Mouse (Mus musculus) erythroblast, adult 5-6 weeks (primary cell): ENCODE measurements around the gene Lpar4. TPM values are rescaled to one million over a fixed set of nuclear protein-coding genes. Genes with fewer than 3 reads are reported as not detected.

Experiments
- ATAC-seq: replicated peaks from 2 replicates; pipeline ENCODE4 v1.8.0; 2016; ENCODE audit warnings: moderate number of reproducible peaks, mild to moderate bottlenecking, moderate TSS enrichment, inconsistent platforms; ENCODE audit not compliant: poor library complexity, low FRiP score, severe bottlenecking
- total RNA-seq, 2 experiments: library from RNA; stranded (forward) in 1 of 2; stranded (reverse) in 1 of 2; fragments of 150-400 nt in 1 of 2; fragments of 200-764, 138-1000 nt in 1 of 2; gene quantifications; 2 replicates each; pipeline versions ENCODE4 v1.2.3 to v1.2.4; 2015 to 2017; ENCODE audit warnings: low replicate concordance in 2 of 2

Lpar4 gene
- total RNA-seq (2015; ENCODE audit: low replicate concordance) (not detected in 2 replicates), total RNA-seq (2017; ENCODE audit: low replicate concordance) (not detected in 2 replicates)

DNA sequence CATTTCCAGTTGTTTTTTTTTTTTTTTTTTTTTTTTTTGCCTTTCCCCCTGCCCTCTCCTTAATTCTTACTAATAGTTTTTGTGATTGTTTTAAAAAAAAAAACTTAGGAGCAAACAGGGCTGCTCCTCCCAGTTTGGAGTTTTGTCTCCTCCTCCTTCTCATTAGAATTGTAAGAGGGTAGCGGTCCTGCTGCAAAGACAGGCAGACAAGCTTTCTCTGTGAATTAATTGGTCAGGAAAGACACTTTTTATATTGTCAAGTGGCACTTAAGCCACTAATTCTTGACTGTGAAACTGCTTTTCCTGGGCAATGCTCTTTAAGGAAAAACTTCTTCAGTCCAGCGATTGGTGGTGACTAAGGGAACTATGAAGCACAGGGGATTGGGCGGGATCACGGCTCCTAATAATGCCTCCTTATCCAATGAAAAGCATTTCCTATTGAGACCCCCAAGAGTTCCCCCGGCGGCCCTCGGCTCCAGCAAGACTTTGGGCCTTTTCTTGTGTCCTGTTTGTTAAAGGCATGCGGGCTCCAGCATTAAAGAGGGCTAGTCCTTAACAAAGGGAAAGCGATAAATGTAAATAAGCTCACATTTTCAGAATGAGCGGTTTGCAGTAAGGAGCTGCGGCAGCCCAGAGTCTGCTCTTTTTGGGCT, at the start of gene Lpar4:
TSS of gene Lpar4 (plus strand) at position 451 of the 653 bp plus-strand sequence.
- no peak for ATAC-seq

DNA sequence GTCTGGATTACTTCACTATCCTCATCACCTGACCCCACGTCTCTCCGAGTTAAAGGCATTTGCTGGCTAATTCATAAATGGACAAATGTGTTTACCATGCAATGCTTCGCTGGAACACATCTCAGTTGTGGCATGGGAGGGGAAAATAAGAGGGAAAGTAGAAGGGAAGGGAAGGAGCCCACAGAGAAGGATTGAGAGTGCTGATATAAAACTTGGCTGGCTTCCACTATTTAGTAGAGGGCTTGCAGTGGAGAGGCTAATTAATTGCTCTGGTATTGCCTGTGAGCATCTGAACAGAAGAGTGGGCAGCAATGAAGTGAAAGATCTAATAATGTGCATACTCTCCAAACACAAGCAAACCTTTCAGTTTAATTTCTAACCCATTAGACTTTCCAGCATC, 49.0 kb upstream of the Lpar4 start:
- no peak for ATAC-seq

DNA sequence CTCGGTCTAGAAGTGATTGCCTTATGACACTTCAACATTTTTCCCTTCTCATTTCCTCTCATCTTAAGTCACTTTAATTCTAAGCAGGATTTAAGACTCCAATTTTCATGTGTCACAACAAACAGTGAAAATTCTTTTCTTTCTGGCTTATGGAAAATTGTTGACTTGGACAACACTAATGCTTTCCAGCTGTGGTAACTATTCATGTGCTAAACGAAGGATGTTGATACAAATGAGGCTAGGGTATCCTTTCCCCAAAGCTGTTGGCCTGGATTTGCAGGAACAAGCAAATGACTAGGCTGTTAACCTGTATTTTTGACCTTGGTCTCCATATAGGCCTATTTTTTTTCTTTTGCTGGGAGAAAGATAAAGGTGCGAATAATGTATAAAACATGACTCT, 48.5 kb upstream of the Lpar4 start:
- no peak for ATAC-seq

DNA sequence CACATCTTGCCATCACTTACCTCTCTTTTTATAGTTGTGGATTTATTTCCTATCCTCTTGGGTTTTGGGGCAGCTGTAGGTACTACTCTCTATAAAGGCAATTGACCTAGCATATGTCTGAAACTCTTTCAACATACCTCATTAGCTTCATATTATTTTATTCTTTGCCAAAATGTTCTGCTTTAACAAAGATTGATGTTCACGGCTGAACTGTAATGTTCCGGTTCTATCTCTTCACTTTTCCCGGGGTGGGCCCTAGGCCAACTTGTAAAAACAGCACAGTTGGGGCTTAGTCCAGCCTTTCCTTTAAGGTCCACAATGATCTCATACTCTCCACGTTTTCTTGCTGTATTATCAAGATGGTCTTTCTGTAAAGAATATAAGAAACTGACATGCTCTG, 48.1 kb upstream of the Lpar4 start:
- no peak for ATAC-seq

DNA sequence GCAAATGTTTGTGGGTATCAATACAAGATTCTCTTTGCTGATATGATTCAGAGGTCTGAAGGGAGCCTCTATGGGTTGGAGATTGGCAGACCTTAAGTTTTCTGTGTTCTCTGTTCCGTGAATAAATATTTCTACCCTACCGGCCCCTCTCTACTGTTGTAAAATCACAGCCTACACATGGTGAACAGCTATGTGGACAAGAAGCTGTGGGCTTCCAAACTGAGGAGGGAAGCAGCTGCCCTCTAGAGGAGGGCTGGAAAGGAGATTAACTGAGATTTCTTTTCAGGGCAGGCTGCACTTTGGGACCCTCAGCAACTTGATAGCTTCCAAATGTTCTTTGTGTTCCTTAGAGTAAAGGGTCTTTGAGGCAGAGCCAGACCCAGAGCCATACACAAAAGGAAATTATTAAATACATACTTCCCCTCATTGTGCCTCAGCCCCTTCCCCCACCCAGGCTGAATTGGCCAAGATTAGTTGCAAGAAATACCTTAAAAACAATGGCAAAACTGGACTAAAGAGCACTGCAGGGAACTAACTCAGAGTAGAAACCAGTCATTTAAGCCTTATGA, 22.6 kb upstream of the Lpar4 start:
- no peak for ATAC-seq

DNA sequence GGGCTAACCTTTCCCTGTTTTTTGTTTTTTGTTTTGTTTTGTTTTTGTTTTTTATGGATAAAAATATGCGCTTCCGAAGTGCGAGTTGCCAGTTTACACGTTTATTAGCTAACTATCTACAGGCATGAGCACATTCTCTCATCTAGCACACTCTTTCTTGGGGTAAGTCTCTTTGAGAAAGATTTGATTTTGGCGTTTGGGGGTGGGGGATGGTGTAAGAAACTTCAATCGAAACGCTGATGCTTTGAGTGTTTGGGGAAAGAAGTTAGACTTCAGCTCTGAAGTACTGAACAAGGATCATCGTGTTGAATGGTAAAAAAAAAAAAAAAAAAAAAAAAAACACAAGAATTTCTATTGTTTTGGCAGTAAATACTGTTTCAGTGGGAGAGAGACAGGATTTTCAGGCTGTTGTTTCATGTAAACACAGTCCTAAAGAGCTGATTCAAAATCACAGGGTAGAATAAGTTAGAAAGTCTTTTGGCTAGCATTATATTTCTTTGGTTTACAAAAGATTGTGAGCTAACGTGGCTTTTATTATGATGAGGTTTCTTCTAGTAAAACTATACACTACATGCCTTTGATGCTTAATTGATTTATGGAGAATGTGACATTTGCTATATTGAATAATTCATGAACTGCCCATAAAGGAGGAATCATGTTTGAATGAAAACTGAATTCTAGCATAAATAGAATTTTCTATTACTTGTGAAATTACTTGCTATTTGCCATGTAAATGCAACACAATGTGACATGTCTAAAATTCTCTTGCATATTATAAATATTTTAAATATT, 599 bp downstream of the Lpar4 start:
- ATAC-seq = no peak

DNA sequence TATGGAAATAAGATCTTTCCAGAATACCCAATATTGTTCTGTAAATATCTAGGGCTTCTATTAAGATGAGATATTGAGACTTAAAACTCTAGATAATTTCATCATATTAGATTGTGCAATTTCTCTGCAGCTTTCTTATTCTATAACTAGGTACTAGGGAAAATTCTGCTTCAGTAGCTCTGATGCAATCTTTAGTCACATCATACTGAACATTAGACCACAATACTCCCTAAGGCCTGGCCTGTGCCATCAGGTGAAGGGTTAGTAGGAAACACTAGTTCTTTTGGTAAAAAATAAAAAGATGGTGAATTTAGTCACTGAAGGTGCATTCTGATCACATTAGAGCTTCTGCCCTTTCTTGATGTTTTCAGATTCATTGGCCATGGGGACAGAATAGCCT, 4.1 kb downstream of the Lpar4 start:
- no peak for ATAC-seq

DNA sequence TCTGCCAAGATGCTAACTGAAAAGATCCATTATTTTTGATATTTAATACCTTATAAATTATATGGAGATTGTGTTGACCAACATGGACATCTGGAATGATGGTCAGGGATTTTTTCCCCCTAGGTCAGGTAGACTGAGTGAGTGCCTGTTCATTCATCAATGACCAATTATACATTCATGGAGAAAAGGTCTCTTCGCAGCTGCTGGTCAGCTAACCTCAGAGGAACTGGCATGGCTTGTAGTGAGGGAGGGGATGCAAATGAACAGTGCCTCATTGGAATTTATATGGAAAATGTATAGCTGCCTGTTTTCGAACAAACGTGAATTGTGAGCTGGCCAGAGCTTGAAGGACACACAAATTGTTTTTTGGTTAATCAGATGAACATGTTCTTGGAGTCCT, 18.9 kb downstream of the Lpar4 start:
- no peak for ATAC-seq

DNA sequence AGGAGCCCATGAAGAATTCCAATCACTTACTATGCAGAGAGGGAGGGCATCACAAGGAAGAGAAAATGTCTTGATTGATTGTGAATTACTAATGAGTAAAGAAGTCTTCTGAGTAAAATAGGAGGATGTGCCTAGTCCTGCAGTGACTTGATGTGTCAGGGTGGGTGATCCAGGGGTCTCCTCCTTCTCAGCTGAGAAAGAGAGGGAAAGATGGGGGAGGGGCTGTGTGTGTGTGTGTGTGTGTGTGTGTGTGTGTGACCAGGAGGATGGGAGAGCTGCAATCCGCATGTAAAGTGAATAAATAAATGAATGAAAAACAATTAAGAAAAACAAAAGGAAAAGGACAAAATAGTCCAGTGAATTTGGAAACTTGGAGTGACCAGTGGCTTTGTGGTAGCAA, 30.1 kb downstream of the Lpar4 start:
- ATAC-seq = no peak

DNA sequence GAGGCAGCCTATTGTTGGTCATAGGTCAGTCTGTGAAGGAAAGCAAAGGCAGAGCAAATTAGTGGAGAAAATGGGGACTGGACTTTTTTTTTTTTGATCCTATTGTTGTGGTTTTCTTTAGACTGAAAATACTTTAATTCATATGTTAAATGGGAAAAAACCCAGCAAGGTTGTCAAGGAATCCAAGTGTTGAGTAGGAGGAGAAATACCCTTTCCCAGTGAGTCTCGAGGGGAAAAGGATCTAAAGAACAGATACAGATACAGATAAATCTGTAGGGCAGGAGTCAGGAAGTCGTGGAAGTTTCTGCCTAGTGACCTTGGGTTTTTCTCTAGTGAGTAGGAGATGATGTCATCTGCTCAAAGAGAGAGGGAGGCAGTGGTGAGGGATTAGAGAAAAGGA, 30.6 kb downstream of the Lpar4 start:
- ATAC-seq = no peak

DNA sequence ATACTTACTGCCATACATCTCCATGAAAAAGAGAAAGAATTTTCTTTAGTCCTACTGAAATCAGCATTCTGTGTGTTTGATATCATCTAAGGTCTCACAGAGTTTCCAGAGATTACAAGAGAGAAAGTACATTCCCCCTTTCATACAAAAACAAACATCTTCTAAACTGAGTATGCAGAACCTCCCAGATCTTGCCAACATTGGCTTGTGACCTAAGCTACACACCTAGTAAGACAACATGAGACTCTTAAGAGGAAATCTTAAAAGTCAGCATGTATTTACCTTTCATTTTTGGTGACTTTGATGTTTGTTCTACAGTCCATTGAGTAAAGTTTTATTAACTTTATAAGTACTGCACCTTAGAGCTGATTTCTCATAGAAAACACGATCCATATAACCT, 33.4 kb downstream of the Lpar4 start:
- ATAC-seq = no peak

DNA sequence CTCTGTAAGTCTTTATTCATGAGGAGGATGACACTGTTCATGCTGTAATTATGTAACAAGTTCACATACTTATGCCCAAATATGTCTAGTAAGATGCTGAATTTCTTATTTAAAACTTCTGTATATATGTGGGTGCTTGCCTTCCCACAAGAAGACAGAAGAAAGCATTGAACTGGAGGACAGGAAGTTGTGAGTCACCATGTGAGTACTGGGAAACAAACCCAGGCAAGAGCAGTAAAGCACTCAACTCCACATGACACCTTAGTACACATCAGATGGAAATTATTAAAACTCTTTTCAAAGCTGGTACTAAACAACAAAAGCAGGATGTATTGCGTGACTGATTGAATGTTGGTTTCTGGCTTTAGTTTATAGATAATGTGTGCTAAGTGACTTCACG, 41.8 kb downstream of the Lpar4 start:
- ATAC-seq = no peak

DNA sequence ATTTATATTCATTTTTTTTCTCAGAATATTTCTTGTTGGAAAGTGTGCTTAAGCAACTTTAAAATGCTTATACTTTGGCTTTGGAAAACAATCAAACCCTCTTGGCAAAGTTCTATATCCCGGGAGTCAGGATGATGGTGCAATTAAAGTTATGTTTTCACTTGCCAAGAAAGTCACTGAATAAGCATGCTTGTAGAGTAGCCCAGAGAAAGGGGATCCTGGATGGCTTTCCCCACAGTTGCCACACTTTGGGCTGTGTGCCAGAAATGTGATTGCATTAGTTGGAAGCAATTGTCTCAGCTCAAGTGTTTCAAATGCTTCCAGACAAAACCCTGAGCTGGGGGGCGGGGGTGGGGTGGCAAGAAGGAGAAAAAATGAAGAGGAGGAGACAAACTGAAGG, 43.9 kb downstream of the Lpar4 start:
- no peak for ATAC-seq

Other genes starting within 250 kb of the Lpar4 start
- not detected in 2 replicates for gene Rtl3, start 80.0 kb upstream of the Lpar4 start, total RNA-seq (2015; ENCODE audit: low replicate concordance)
- gene Rtl3, start 80.0 kb upstream of the Lpar4 start, total RNA-seq (2017; ENCODE audit: low replicate concordance) = not detected in 2 replicates
- 2.3 TPM in 1 of 2 replicates, not detected in the other for gene P2ry10, start 167.9 kb downstream of the Lpar4 start, total RNA-seq (2015; ENCODE audit: low replicate concordance)
- gene P2ry10, start 167.9 kb downstream of the Lpar4 start, total RNA-seq (2017; ENCODE audit: low replicate concordance) = 0.70 and 1.4 TPM in 2 replicates
- gene P2ry10b, start 228.3 kb downstream of the Lpar4 start, total RNA-seq (2015; ENCODE audit: low replicate concordance) = 1.5 and 2.5 TPM in 2 replicates
- gene P2ry10b, start 228.3 kb downstream of the Lpar4 start, total RNA-seq (2017; ENCODE audit: low replicate concordance) = 0.98 and 1.2 TPM in 2 replicates